Mouse (Mus musculus) v-Abl transformed pro-B cells (cell line): ENCODE data around the gene Retreg1.

Source experiments
- in situ Hi-C, 2 experiments: fragments of 400-800 bp; cut with MboI; formaldehyde crosslinking; loops; one replicate each; pipeline ENCODE4 v1.15.1; 2025; ENCODE audit not compliant: unreplicated experiment in 2 of 2

Retreg1 gene

DNA sequence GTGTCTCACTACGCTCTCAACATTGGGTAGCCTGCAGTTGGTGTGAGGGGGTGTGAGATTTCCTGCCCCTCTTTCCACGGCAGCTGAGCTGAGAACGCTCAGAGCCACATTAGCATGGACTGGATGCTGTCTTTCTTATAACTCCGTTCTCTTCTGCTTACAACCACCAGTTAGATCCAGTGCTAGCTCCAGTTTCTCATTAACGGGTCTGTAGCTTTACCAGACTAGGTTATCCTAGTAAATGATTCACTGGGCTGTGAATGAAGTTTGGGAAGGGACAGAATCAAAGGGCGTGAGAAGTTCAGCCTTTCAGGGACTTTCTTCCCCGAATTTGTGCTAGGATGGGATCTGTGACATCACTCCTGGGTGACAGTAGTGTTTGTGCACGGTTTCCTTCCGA is 70.7 kb downstream of the Retreg1 start:
- in situ Hi-C loops: no loop called here

DNA sequence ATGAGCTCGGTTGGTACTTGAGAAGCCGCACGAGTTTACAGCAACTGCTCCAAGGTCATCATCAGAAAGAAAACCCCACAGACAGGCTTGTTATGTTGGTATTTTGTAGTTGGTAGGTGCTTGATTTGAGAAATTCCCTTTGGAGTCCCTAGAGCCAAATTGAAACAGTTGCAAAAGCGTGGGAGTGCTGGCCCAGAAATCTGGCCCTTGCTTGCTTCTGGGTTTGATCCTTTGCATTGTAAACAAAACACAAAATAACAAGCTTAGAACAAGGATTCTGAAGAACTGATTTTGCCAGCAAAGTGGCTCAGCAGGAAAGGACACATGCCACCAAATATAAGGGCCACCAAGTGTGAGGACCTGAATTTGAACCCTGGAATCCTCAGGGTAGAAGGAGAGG is 71.2 kb downstream of the Retreg1 start:
- in situ Hi-C loops: no loop called here

DNA sequence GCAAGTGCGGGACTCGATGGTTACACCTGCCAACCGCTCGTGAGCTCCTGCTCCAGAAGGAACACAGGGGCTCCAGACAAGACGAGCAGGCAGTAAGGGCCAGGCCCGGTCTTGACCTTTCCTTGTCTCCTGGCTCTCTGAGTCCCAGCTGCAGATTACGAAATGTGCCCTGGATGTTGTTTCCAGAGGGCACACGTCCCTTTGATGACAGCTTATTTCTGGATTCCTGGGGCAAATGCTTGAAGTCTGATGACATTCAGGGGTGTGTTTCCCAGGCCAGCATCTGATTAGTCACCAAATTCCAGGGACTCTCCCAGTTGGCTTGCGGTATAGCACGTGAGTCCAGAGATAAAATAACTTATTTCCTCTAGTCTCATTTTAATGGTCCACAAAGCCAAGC is 72.0 kb downstream of the Retreg1 start:
- in situ Hi-C loops: no loop called here

DNA sequence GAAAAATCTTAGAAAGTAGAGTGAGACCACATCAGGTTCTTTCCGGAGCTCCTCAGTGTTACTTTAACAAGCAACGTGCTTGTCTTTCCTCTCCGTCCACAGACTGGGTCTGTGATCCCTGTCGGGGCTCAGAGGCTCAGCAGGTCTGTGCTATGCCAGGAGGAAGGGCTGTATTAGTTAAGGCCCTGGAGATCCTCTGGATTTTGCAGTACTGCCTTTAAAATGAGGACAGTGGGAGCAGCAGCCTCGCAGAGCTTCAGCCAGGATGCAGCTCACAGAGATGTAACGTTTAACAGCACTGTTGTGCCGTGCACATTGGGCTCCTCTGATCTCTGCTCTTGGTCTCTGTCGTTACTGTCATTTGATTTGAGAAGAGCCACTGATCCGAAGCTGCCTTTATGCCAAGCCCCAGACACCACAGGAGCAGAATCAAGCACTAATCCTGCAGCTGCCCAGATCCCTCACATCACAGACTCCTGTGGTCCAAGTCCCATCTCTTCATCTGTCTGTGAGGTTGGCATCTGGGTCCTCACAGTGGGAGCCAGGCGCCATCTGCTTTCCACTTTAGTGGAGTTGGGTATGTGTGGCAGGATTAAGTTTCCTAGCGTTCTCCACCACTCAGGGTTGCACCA is 72.7 kb downstream of the Retreg1 start:
- in situ Hi-C loops: no loop called here

DNA sequence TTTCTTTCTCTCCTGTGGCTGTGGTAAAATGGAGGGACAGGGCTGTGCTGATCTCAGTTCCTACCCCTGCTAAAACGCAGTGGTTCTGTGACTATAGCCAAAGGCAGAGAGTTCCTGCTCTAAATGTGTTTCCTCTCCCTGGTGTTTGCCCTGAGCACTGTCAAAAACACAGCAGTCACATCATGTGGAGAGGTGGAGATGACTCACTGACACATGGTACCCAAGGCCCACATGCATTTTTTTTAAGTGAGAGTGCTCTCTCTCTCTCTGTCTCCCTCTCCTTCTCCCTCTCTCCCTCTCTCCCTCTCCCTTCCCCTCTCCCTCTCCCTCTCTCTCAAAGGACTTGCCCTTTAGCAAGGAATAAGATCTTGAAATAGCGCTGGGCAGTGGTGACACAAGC is 73.3 kb downstream of the Retreg1 start:
- in situ Hi-C loops: no loop called here

DNA sequence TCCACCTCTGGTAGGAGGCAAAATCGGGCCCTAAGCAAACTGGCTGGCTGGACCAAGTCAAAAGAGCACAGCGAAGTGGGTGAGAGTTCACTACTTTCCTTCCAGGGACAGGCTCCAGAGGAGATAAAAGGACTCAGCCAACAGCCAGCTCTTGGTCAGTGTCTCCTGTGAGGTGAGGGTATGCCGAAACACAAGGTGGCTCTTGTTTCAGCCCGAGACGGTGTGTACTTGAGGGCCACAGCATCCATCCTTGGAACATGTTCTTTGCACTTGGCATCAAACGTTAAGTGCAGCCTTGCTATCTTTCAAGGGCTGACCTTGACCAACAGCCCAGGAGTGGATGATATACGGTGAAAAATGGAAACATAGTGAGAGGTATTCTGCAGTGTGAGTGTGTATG is 75.7 kb downstream of the Retreg1 start:
- in situ Hi-C loops: no loop called here

DNA sequence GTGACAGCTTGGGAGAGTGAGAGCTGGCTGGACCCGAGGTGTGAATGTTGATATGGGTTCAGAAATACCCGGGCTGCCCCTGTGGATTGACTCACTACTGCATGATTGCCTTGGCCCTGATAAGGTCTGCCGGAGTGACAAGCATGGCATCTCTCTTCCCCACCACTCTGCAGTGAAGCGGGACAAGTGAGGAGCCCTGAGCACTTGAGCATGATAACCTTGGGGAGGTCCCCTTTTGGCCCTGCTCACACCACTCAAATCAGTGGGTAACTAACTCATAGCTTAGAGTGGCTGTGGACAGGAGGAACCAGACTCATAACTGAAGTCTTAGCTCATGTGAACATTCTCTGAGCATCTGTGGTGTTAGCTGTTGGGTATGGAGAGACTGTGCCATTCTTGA is 77.0 kb downstream of the Retreg1 start:
- in situ Hi-C loops: no loop called here

DNA sequence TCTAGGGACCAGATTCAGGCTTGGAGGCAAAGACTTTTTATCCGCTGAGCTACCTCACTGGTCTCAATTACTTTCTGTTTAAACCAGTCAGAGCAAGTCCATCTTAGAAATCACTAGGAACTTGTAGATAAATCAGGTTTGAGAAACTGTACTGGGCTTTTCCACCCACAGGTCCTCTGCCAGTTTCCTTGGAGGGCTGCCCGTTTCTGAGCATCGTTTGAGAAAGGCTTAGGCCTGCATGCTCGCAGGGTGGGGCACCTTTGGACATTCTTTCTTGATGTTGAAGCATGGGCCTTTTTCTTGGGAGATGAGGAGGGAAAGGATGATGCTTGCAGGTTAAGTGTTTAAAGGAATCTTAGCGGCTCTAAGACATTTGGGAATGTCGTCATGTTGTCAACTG is 77.9 kb downstream of the Retreg1 start:
- in situ Hi-C loops: no loop called here

DNA sequence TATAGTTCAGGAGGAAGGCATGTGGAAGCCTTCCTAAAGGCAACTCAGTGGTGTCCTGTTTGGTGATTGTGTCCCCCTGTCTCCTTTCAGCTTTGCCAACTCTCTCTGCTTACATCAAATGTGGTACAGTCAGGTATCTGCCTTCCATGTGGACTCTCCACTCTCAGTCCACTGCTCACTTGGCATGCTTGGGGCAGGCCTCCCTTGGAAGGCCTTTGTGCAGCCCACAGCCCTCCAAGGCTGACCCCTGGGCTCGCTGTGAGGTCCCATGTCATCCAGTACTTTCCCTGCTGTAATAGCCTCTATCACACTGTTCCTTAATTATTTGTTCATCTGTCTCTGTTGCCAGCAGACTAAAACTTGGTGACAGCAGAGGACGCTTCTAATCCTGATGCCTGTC is 79.0 kb downstream of the Retreg1 start:
- in situ Hi-C loops: no loop called here

DNA sequence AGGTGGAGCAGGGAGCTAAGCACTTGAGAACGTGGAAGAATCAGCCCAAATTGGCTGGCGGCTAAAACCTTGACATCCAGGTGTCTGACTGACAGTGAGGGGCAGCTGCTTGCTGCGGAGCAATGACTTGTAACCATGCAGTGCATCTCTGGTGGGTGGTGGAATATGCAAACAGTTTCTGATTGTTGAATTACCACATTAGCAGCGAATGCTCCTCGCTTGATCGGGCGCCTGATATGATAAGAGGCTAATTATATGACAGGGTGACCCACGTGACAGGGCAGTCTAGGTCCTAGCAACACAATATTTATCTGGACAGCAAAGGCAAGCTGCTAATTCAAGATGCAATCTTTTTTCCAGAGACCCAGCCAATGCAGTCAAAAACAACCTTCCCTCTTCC is 80.9 kb downstream of the Retreg1 start:
- in situ Hi-C loops: no loop called here

DNA sequence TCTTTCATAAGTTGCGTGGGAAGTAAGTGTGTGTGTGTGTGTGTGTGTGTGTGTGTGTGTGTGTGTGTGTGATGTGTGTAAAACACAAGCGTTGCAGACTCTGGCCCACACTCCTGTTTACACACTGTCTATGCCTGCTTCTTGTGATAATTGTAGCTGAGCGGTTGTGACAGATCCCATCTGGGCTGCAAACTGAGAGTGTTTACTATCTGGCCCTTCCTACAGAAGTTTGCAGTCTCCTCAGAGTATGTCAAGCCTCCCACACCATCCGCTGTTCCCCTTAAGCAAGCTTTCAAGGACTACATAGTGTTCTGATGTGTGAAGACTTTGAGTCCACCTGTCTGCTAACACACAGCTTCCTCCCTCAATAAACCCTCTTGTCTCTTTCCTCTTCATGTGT is 83.2 kb downstream of the Retreg1 start:
- in situ Hi-C loops: no loop called here

DNA sequence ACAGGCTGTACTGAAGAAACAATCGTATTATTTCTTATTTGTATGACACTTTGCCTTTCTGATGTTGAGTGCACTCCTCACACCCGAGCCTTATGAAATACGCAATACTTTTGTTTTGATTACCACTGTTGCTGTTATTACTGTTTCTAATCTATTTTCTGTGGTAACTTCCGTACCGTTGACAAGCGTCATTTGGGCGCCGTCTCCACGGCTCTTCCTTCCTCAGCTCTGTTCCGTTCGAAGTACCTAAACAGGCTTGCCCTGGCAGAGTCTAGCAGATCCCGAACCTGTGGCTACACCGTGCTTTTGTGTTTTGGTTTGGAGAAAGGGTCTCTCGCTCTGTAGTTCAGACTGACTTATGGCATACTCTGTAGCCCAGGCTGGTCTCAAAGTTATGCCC is 84.1 kb downstream of the Retreg1 start:
- in situ Hi-C loops: no loop called here

DNA sequence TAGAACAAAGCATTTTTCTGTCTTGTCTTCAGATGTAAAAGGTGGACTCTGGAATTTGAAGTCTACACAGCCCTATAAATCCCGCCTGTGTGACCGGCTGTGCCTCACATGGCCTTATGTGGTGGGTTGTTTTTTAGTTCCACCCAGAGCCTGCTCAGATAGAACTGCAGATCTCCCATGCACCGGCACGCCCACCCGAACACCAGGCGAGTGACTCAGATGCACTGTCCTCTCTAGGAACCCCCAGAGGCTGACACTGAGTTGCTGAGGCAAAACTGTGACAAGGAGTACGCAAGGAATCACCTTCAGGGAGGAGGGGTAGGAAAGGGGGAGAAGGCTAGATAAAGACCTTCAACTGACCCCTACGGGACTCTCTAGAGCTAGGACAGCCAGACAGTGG is 85.0 kb downstream of the Retreg1 start:
- in situ Hi-C loops: no loop called here

DNA sequence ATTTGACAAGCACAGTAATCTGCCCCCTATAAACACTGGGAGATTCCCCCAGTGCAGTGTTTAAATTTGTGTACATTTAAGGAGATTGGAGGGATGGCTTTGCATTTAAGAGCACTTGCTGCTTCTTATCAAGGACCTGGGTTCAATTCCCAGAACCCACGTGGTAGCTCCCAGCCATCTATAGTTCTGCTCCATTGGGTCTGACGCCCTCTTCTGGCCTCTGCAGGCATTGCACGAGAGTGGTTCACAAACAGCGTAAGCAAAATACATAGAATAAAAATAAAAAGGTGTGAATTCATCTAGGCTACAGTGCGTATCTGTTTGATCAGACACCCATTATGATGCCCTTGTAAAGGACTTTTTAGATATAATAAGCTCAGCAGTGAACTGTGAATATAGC is 85.9 kb downstream of the Retreg1 start:
- in situ Hi-C loops: no loop called here

DNA sequence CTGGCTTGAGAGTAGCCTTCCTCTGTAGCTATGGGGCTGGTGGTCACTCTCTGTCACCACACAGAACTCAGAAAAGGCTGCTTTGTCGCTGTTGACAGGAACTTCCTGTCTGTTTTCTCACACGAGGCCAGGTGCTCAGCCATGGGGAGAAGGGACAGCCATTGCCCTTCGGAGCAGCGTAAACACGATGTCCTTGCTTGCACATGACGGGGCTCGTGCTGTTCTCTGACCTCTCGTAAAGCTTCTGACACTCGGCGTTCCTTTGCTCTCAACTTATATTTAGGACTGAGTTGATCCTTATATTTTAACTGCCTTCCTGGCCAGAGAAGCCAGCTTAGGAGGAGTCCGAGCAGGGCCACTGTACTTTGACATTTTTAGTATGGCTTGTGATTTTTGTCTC is 86.5 kb downstream of the Retreg1 start:
- in situ Hi-C loops: no loop called here

DNA sequence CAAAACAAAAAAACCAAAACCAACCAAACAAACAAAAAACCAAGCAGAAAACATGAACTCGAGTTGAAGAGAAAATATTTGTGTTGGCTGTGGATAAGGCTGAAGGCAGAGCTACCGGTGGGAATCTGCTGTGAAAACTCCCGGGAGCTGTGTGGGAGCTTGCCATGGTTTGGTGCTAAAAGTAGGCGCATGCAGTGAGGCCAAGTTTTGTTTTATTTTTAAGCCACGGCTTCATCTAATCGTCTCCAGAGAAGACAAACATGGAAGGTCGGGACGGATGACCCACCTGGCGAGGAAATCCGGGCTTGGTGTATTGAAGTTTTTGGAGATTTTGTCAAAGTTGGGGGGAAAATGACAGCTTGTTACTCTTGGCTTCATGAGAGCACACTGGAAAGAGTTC is 87.0 kb downstream of the Retreg1 start:
- in situ Hi-C loops: no loop called here

DNA sequence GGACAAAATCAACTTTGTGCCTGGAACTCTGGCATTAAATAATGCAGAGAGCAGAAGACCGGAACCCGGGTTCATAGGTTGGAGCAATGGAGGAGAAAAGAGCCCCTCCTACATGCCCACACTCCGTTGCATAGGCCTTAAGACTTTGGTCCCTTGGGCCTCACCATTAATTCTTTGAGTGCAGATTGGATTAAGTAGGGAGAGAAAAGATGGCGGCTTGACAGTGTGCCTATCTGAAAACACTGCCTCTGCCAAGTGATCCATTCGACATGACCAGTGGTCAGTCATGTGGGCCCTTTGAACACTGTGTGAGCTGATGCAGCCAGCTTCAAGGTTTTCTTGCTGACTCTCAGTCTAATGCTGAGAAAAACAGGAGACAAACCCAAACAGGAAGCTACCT is 87.7 kb downstream of the Retreg1 start:
- in situ Hi-C loops: no loop called here

DNA sequence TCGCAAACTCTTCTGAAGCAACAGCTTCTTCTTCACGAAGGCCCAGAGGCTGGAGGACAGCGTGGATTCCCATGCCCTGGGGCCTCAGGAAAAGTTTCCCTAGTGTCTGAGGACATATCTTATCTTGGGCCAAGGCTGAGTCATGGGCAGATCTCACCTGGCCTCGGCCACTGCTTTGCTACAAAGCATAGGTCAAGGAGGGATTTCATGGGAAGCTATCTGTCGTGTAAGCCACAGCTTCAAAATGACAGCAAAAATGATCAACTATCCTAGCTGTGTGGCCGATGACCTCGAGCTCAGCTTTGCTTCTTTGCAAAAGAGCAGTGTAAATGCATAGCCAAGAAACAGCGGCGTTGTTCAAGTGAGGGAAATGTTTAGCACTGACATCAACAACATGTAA is 89.5 kb downstream of the Retreg1 start:
- in situ Hi-C loops: no loop called here

DNA sequence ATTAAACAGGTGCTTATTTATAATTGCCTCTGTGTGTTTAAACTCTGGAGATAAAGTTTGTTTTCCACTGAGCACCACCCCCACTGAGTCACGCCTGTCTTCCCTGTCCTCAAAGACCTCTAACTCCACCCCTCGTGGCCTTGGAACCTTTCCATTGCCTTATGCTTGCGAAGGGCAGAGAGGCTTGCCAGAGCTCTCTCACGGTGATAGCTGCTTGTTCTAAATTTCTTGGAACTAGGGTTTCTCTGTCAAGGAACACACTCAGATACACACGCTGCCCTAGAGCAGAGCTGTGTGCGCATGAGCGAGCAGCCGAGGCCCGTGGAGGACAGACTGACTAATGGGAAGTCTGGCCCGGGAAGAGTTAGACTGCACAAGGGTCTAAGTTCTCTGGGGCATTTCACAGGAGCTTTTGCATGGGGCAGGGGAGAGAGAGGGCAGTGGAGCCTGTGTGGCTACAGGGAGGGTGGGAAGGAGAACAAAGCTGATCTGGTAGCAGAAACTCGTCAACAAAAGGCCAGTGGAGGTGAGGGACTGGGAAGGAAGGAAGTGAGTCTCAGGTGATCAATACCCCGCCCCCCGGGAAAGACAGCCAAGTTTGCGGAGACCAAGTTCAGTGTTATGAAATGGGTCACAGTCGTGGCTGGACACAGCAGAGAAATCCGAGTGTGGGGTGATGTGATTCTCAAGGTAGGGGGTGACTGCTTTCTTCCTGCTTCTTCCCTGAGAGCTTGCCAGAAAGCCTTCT is 90.1 kb downstream of the Retreg1 start:
- in situ Hi-C loops: no loop called here

DNA sequence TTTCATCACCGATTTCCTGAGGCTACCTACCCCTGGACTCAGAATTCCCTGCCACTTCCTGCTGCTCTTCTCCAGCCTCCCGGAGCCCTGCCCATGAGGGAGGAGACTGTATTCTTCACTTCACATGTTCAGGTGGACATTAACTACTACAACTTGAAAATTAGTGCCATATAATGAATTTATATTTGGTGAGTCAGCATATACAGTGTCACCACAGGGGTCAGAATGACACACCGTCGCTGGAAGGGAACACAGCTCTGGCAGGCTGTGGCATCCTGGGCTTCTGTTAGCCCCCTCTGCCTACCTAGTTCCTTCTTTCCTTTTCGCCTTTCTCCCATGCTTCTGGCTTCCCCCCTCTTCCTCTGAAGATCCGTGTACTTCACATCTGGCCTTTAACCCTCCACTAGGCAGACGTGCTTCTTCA is 90.7 kb downstream of the Retreg1 start:
- in situ Hi-C loops: no loop called here

DNA sequence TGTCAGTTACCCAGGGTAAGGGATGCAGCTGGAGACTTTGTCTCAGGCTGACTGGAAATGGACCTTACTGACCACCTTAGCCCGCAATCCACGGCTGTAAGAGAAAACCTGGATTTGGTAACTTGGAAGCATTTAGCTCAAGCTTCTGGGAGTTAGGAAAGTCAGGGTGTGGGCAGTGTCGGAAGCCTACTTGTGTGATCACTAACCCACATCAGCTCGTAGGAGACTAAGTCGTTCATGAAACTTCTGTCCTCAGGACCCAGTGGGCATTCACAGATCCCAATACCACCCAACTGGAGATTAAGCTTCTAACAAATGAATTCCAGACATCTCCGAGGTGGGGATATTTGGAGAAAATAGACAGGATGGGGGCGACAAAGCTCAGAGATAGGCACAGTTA is 91.4 kb downstream of the Retreg1 start:
- in situ Hi-C loops: no loop called here

DNA sequence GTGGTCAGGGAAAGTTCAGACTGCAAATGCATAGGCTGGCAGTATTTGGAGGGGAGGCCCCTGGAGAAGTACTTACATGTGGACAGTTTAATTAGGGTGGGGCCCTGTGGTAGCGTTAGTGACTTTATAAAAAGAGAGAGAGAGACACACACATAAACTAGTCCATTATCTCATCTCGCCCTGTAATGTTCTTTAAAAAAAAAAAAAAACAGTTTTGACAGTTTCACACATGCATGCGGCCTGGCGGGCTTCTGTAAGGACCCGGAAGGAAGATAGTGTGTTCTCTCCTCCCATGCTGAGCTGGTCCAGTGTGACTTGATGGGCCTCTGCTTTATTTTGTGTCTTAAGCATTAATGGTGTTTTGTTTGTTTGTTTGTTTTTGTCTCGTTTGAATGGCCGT is 95.5 kb downstream of the Retreg1 start:
- in situ Hi-C loops: no loop called here
